Mouse (Mus musculus): Measurements from ENCODE around the gene Cd19. TPM values are rescaled to one million over a fixed set of nuclear protein-coding genes. Genes with fewer than 3 reads are reported as not detected.
"Not testable (repeated sequence)": the region's sequence is repeated elsewhere in the genome, so short reads cannot be mapped to it uniquely, and the experiment has no call there.

The Cd19 gene
- total RNA-seq, 2 experiments from 2014 or later: 0.16 to 0.32 TPM

DNA sequence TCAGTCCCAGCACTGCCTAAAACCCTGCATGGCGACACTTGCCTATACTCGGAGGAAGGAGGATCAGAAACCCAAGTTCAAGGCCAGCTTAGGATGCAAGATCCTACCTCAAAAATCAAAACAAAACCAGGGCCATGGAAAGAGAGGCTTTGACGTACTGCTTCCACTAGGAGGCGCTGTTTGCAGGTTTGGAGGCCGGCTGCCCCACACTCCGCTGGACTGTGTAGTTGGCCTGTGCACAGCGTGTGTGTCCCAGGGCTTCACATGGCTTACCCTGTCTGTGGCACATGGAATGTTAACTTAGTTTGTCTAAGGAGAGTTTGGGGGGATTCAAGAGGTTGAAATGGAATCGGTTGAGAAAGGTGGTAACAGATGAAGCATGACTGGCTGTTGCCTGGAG lies 22.2 kb upstream of the Cd19 start:
- peak; percentile 69 for DNase-seq
- intact Hi-C loops (cut with DNase I): no loop called here

DNA sequence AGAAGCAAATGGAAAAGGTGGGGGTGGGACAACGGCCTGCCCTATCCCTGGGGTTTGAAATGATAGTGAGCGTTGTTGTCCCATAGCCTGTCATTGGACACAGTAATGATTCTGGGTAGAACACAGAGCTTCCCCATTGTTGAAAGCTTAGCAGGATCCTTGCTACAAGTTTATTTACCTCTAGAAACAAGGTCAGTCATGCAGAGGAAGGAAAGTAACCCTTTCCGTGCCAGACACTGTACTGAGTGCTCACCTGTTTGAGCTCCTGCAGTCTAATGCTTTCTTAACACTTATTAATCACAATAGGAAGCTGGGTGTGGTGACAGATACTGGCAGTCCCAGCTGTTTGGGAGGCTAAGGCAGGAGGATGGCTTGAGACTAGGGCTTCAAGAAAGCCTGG lies 21.1 kb upstream of the Cd19 start:
- no peak for DNase-seq
- intact Hi-C loops (cut with DNase I): no loop called here

- no peak for DNase-seq
- intact Hi-C loops (cut with DNase I): no loop called here
These were observed 20.0 kb upstream of the Cd19 start for GRCm38 (mm10) chr7:126434726-126435125.

DNA sequence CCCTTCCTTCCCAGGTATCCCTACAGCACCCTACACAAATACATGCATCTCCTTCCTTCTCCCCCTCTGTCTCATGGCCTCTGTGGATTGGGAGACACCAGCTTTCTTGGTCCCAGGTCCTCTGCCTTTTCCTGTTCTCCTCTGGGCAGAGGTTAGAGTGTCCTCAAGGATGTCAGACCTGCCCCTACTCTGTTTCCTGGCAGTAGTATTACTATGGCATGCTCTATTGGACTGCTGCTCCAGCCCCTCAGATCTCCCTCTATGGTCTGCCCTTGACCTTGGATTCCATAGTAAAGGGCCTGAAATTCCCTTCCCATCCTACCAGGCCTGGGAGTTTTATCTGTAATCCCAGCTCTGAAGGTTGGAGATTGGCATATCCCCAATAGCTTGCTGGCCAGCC lies 15.5 kb upstream of the Cd19 start:
- DNase-seq: no peak
- intact Hi-C loops (cut with DNase I): no loop called here

DNA sequence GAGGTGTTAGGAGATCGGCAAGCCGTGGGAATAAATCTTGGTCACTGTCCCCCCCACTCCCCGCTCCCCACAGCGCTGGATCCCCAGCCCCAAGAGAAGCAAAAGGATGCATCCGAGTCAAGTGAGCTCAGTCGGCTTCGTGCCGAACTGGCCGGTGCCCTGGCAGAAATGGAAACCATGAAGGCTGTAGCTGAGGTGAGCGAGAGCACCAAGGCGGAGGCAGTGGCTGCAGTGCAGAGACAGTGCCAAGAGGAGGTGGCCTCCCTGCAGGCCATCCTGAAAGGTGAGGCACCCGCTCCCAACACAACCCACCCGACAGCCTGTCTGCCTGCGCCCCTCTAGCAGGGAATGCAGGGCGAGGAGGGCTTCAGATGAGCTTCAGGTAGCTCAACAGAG lies 14.8 kb upstream of the Cd19 start:
- no peak for DNase-seq
- intact Hi-C loops (cut with DNase I): no loop called here

DNA sequence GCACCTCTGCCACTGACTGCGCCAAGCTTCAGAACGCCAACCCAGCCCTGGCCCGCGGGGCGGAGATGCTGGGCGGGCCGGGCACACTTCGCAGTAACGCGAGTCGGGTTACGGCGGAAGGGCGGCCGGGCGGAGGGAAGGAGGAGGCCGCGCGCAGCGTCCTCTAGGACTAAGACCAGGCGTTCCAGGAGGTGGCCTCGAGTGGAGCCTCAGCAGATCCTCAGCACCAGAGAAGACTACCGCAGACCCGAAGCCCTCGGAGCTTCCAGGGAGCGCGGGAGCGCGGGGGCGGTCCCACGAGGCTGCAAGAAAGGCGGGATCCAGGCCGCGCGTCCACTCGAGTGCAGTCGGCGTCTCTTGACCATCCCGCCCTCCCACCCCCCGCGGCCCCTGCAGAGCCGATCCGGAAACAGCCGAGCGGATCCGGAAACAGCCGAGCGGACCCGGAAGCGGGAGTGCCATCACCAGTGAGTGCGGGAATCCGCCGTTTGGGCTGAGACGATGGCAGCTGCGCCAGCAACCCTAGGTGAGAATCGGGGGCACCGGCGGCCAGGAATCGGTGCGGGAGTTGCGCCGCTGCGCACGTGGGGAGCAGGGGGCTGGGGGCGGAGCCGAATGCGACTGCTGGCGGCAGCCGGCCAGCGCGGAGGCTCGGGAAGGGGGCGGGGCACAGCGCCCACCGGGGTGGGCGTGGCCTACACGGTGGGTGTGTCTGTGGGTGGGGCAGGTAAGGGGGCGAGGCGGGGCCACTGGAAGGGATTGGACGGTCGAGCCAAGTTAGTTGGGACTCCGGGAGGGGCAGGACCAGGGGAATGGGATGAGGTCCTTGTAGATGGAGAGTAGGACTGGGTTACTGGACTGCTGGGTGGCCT lies 14.2 kb upstream of the Cd19 start, which contains the start of gene Rabep2:
Gene Rabep2, plus strand, starts transcription at position 129 of the 872 bp plus-strand sequence.
- intact Hi-C loops (cut with DNase I): no loop called here

GRCm38 (mm10) chr7:126428154-126428553 lies 13.5 kb upstream of the Cd19 start:
- intact Hi-C loops (cut with DNase I): no loop called here
- DNase-seq: no peak

More for the DNA sequence above, 14.2 kb upstream of the Cd19 start, which contains the start of gene Rabep2:
- DNase-seq: peak; percentile 98

- intact Hi-C loops (cut with DNase I): no loop called here
- DNase-seq: no peak
These were observed 12.7 kb upstream of the Cd19 start for GRCm38 (mm10) chr7:126427323-126427860.

- no peak for DNase-seq
- intact Hi-C loops (cut with DNase I): no loop called here
These were observed 9.5 kb upstream of the Cd19 start for GRCm38 (mm10) chr7:126424161-126424560.

GRCm38 (mm10) chr7:126421756-126422155 lies 7.1 kb upstream of the Cd19 start:
- intact Hi-C loops (cut with DNase I): no loop called here
- DNase-seq: no peak

GRCm38 (mm10) chr7:126418496-126418895 lies 3.8 kb upstream of the Cd19 start:
- intact Hi-C loops (cut with DNase I): no loop called here
- DNase-seq: no peak

- intact Hi-C loops (cut with DNase I): no loop called here
- no peak for DNase-seq
These were observed 2.9 kb upstream of the Cd19 start for GRCm38 (mm10) chr7:126417606-126418005.

DNA sequence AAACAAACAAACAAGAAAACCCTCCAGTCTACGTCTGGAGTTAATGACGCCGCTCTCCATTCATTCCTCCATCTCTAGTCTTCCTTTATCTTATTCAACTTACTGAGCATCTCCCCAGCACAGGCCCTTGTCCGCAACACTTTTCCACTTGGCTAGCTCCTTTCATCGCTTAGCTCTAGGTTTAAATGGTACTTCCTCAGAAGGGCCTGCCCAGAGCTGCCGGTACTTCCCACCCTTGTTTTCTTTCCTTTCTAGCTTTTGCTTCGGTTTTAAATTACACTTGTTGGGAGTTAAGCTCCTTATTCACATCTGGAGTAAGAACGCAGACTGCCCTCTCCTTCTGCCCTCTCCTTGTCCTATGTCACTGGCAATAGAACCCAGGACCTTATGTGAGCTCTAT lies 2.4 kb upstream of the Cd19 start:
- intact Hi-C loops (cut with DNase I): no loop called here
- DNase-seq: no peak

GRCm38 (mm10) chr7:126416615-126417014 lies 1.9 kb upstream of the Cd19 start:
- DNase-seq: no peak
- intact Hi-C loops (cut with DNase I): no loop called here

- no peak for DNase-seq
- intact Hi-C loops (cut with DNase I): no loop called here
These were observed 3.6 kb downstream of the Cd19 start for GRCm38 (mm10) chr7:126411061-126411460.

DNA sequence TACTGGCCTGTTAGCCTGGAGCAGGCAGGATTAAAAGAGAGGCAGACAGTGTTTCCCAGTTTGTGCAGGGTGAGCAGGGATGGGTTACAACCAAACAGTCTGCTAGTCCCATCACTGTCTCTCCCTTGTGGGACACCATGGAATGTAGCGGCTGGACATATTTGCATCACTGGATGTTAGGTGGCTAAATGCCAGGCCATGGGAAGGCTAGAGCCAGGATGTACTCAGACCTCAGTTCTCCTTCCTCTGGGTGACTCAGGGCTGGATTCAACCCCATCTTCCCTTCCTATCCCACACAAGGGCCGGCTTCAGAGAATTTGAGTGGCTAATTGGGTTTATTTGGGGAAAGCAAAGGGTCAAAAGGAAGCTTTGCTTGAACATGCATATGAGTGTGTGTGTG lies 6.0 kb downstream of the Cd19 start:
- intact Hi-C loops (cut with DNase I): loop anchor here (10.0 kb wide), 1 partner anchor 116 kb away; no protein-coding TSS in a partner anchor
- DNase-seq: no peak

DNA sequence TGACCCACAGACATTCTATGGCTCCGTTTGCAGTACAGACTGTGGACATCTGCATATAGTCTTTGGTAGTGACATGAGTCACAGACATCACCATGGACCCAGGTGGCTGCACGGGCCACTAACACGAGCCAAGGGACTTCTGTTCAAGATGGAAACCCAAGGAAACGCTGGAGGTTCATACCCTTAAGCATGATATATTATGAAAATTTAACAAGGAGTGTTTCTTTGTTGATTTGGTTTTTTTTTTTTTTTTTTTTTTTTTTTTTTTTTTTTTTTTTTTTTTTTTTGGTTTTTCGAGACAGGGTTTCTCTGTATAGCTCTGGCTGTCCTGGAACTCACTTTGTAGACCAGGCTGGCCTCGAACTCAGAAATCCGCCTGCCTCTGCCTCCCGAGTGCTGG lies 12.2 kb downstream of the Cd19 start:
- intact Hi-C loops (cut with DNase I): loop anchor here (10.0 kb wide), 1 partner anchor 122 kb away; no protein-coding TSS in a partner anchor
- DNase-seq: not testable (repeated sequence)

GRCm38 (mm10) chr7:126399548-126399947 lies 15.1 kb downstream of the Cd19 start:
- intact Hi-C loops (cut with DNase I): no loop called here
- peak; percentile 84 for DNase-seq

GRCm38 (mm10) chr7:126397822-126398221 lies 16.9 kb downstream of the Cd19 start:
- no peak for DNase-seq

DNA sequence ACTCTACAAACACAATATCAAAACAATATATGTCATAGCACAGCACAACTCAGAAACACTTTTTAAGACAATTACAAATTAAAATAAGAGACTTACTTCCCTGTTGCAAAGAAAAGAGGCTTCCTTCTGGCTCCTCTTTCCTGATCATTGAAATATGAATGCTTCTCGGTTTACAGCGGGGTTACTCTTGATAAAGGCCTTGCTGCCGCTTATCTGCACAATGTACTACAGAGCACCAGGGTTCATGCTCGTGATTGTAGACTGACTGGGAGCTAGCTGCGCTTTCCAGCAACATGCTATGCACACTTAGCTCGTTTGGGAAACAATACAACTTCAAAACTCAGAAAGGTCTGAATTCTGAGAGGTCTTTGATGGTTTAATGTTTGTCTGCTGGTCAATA lies 17.5 kb downstream of the Cd19 start:
- DNase-seq: no peak
- intact Hi-C loops (cut with DNase I): no loop called here

More at GRCm38 (mm10) chr7:126397822-126398221, 16.9 kb downstream of the Cd19 start:
- intact Hi-C loops (cut with DNase I): no loop called here

- peak; percentile 88 for DNase-seq
- intact Hi-C loops (cut with DNase I): no loop called here
These were observed 18.2 kb downstream of the Cd19 start, which contains the start of gene Nfatc2ip for GRCm38 (mm10) chr7:126396298-126397119. Nfatc2ip (minus strand) TSS chr7:126396737.
